Mouse (Mus musculus): ENCODE data around the gene Dvl3.
A peak's percentile ranks its signal among the peaks of the same experiment; 100 is the strongest.

The Dvl3 gene

GRCm38 (mm10) chr16:20539649-20540048, 22.9 kb downstream of the Dvl3 start:
- no peak for DNase-seq (ENCODE audit: extremely low spot score, low read depth, low spot score)

- DNase-seq (ENCODE audit: extremely low spot score, low read depth, low spot score): no peak
Measured at GRCm38 (mm10) chr16:20540438-20540837, 23.7 kb downstream of the Dvl3 start.

- DNase-seq (ENCODE audit: extremely low spot score, low read depth, low spot score): no peak
Measured at GRCm38 (mm10) chr16:20545696-20546095, 28.9 kb downstream of the Dvl3 start.

GRCm38 (mm10) chr16:20547423-20547822, 30.6 kb downstream of the Dvl3 start:
- DNase-seq (ENCODE audit: extremely low spot score, low read depth, low spot score): no peak

GRCm38 (mm10) chr16:20548096-20548948, 31.5 kb downstream of the Dvl3 start, which contains the start of gene Abcf3:
Abcf3 (plus strand) TSS chr16:20548577.
- DNase-seq (ENCODE audit: extremely low spot score, low read depth, low spot score): peak; percentile 98

- no peak for DNase-seq (ENCODE audit: extremely low spot score, low read depth, low spot score)
Measured at GRCm38 (mm10) chr16:20549161-20549560, 32.4 kb downstream of the Dvl3 start.

GRCm38 (mm10) chr16:20551691-20552090, 34.9 kb downstream of the Dvl3 start:
- no peak for DNase-seq (ENCODE audit: extremely low spot score, low read depth, low spot score)

- no peak for DNase-seq (ENCODE audit: extremely low spot score, low read depth, low spot score)
Measured at GRCm38 (mm10) chr16:20552594-20552993, 35.8 kb downstream of the Dvl3 start.

GRCm38 (mm10) chr16:20555000-20555399, 38.2 kb downstream of the Dvl3 start:
- DNase-seq (ENCODE audit: extremely low spot score, low read depth, low spot score): no peak

- DNase-seq (ENCODE audit: extremely low spot score, low read depth, low spot score): no peak
Measured at GRCm38 (mm10) chr16:20557381-20557780, 40.6 kb downstream of the Dvl3 start.

GRCm38 (mm10) chr16:20565075-20565474, 48.3 kb downstream of the Dvl3 start:
- DNase-seq (ENCODE audit: extremely low spot score, low read depth, low spot score): no peak

Data from hindlimb bud, embryonic 11.5 days (tissue).